In genomic region chr16:42998896-42999295, GRCm38 (mm10) we compare ENCODE assay signal across 28 mouse cellular contexts.
DNase-seq lines count a peak whose midpoint lies in the region; ATAC-seq and TF ChIP-seq lines count a peak whose summit lies in the region.
"Had no signal": no experiment of that assay in that cellular context is flagged by ENCODE, and none has a peak within 500 bp of the region (broad histone marks: within the 10 kb centered on the region; RNA-seq: fewer than 3 reads in every experiment).

No protein-coding gene starts in this region.

- no peak for TF ChIP-seq POLR2A in lung, adult 2 months (IDR thresholded peaks at IDR 0.05; ENCODE audit: borderline replicate concordance, extremely low read depth, low read depth, low read length)

- no peaks in the 10 kb centered on the region for H3K27me3 ChIP-seq in lung, postnatal 0 days (replicated peaks; ENCODE audit: insufficient read depth, low read length)
- H3K27me3 ChIP-seq: CH12.LX; embryonic facial prominence, embryonic 13.5 days; embryonic facial prominence, embryonic 15.5 days; forebrain, embryonic 13.5 days; forebrain, embryonic 15.5 days; Patski had no signal

- WGBS in lung, postnatal 0 days: 56% methylated on average over 1 of the region's 1 CpGs
- 56% methylated on average over 1 of the region's 1 CpGs for WGBS in lung, adult 2 months

- ATAC-seq in lung, postnatal 0 days: no peak
- ATAC-seq: activated CD4-positive, CD25-positive, alpha-beta regulatory T cell, adult 4 months; CD4-positive, CD25-positive, alpha-beta regulatory T cell, adult 4 months; forebrain, embryonic 13.5 days; forebrain, embryonic 15.5 days; forebrain, postnatal 0 days; Patski had no signal

- peak; percentile 3 for DNase-seq in heart, adult 8-10 months (ENCODE audit: low spot score)
- no peak for DNase-seq in heart, postnatal 4 days
- DNase-seq in lung, postnatal 0 days (ENCODE audit: low spot score): peak; percentile 18
- DNase-seq in lung, adult 2 months: no peak
- DNase-seq in gonadal fat pad, adult 2 months (ENCODE audit: low read depth): peak; percentile 61
- DNase-seq in adrenal gland, postnatal 10 days: no peak
- DNase-seq in frontal cortex, postnatal 36 days (ENCODE audit: low spot score in 2 of 2): no peak
- DNase-seq: adrenal gland, adult 8-10 months; adrenal gland, postnatal 25 days; B cell, adult 2 months; cerebellum, adult 11 months; cerebellum, adult 18-20 months; cerebellum, adult 8-10 months; cerebellum, adult 9-11 months; cerebellum, postnatal 14 days; cerebellum, postnatal 36 days; embryo, embryonic 11 days; forebrain, postnatal 0 days had no signal

- no peak overlapping the region for H3K4me3 ChIP-seq in lung, postnatal 0 days (ENCODE audit: low read depth, low read length)
- H3K4me3 ChIP-seq in lung, adult 2 months (replicated peaks; ENCODE audit: extremely low read depth, low read depth, low read length): no peak overlapping the region
- H3K4me3 ChIP-seq: embryonic facial prominence, embryonic 13.5 days; embryonic facial prominence, embryonic 15.5 days; erythroblast, embryonic 14.5 days; forebrain, embryonic 13.5 days; forebrain, embryonic 15.5 days had no signal

- H3K4me1 ChIP-seq in lung, postnatal 0 days (ENCODE audit: insufficient read depth, low read depth, low read length): no peaks in the 10 kb centered on the region
- H3K4me1 ChIP-seq in lung, adult 2 months (ENCODE audit: control insufficient read depth, insufficient read depth, low read length): no peaks in the 10 kb centered on the region
- H3K4me1 ChIP-seq: embryonic facial prominence, embryonic 13.5 days; embryonic facial prominence, embryonic 15.5 days; forebrain, embryonic 13.5 days; forebrain, embryonic 15.5 days had no signal

- TF ChIP-seq CTCF in lung, postnatal 0 days (IDR thresholded peaks at IDR 0.05): no peak
- no peak for TF ChIP-seq CTCF in lung, adult 2 months (IDR thresholded peaks at IDR 0.05; ENCODE audit: insufficient read depth, low read length)

- H3K4me2 ChIP-seq in lung, postnatal 0 days (replicated peaks; ENCODE audit: low read depth, low read length): no peak overlapping the region
- H3K4me2 ChIP-seq: embryonic facial prominence, embryonic 13.5 days; embryonic facial prominence, embryonic 15.5 days; forebrain, embryonic 13.5 days; forebrain, embryonic 15.5 days had no signal

- no peak overlapping the region for H3K27ac ChIP-seq in lung, postnatal 0 days (ENCODE audit: low read length)
- H3K27ac ChIP-seq: embryonic facial prominence, embryonic 13.5 days; embryonic facial prominence, embryonic 15.5 days; forebrain, embryonic 13.5 days; forebrain, embryonic 15.5 days had no signal

- no peak for TF ChIP-seq EP300 in lung, postnatal 0 days (IDR thresholded peaks at IDR 0.05)

- no peaks in the 10 kb centered on the region for H3K9me3 ChIP-seq in lung, postnatal 0 days (ENCODE audit: low read length)
- H3K9me3 ChIP-seq: embryonic facial prominence, embryonic 13.5 days; embryonic facial prominence, embryonic 15.5 days; forebrain, embryonic 13.5 days; forebrain, embryonic 15.5 days; G1E had no signal

- no peaks in the 10 kb centered on the region for H3K36me3 ChIP-seq in lung, postnatal 0 days (ENCODE audit: insufficient read depth, low read length)
- H3K36me3 ChIP-seq: embryonic facial prominence, embryonic 13.5 days; embryonic facial prominence, embryonic 15.5 days; forebrain, embryonic 15.5 days; G1E had no signal

- no peak overlapping the region for H3K9ac ChIP-seq in lung, postnatal 0 days (replicated peaks; ENCODE audit: low read depth)
- H3K9ac ChIP-seq: embryonic facial prominence, embryonic 13.5 days; embryonic facial prominence, embryonic 15.5 days; forebrain, embryonic 13.5 days; forebrain, embryonic 15.5 days; forebrain, postnatal 0 days had no signal

Comparison
In these comparisons a context has a peak if more than half of its experiments do, and no peak if none do; other contexts are left out.
1. DNase-seq: peak in heart, adult 8-10 months (single experiment), lung, postnatal 0 days (single experiment) and gonadal fat pad, adult 2 months (single experiment); none in heart, postnatal 4 days (single experiment), lung, adult 2 months (single experiment), adrenal gland, postnatal 10 days (single experiment) and frontal cortex, postnatal 36 days (0 of 2).